Mouse (Mus musculus) colon, adult 2 months (tissue): Measurements from ENCODE around the gene Nkrf. TPM values are rescaled to one million over a fixed set of nuclear protein-coding genes. Genes with fewer than 3 reads are reported as not detected.

Experiments
- polyA plus RNA-seq: library from polyadenylated mRNA; depleted of rRNA; stranded (reverse); fragments of >200 nt; gene quantifications from 2 replicates; pipeline ENCODE4 v1.2.3, GENCODE M21; 2012; rRNA removed

The Nkrf gene
- 0.20 and 0.45 TPM in 2 replicates for polyA plus RNA-seq

GRCm38 (mm10) chrX:36902321-36903114 lies at the start of gene Nkrf:
Gene Nkrf, minus strand, starts transcription at chrX:36902899.

GRCm38 (mm10) chrX:36873765-36874164 lies 28.9 kb downstream of the Nkrf start, which contains the start of the genes Ube2a and C330007P06Rik:
Gene Ube2a, plus strand, starts transcription at chrX:36873900.
Gene C330007P06Rik, minus strand, starts transcription at chrX:36874111.

Other genes starting within 250 kb of the Nkrf start
- 0.49 and 1.2 TPM in 2 replicates for gene Slc25a43, start 159.2 kb downstream of the Nkrf start, polyA plus RNA-seq
- 1,316 and 1,531 TPM in 2 replicates for gene Slc25a5, start 107.2 kb downstream of the Nkrf start, polyA plus RNA-seq
- gene Ube2a, start 29.0 kb downstream of the Nkrf start, polyA plus RNA-seq, result 40.7 and 46.3 TPM in 2 replicates
- gene C330007P06Rik, start 28.8 kb downstream of the Nkrf start, polyA plus RNA-seq, result 10.1 and 15.5 TPM in 2 replicates
- gene Sept6, start 88.9 kb upstream of the Nkrf start, polyA plus RNA-seq, result 9.3 and 11.4 TPM in 2 replicates
- gene Sowahd, start 145.9 kb upstream of the Nkrf start, polyA plus RNA-seq, result not detected in 2 replicates
- 31.9 and 65.0 TPM in 2 replicates for gene Rpl39, start 182.5 kb upstream of the Nkrf start, polyA plus RNA-seq
- 1.8 and 2.5 TPM in 2 replicates for gene Upf3b, start 207.4 kb upstream of the Nkrf start, polyA plus RNA-seq
- 1.3 and 1.4 TPM in 2 replicates for gene Nkap, start 223.9 kb upstream of the Nkrf start, polyA plus RNA-seq